Mouse (Mus musculus): ENCODE results near the gene Crim1.
A peak's percentile ranks its signal among the peaks of the same experiment; 100 is the strongest.

Crim1 gene

GRCm38 (mm10) chr17:78417381-78418281, 217.6 kb downstream of the Crim1 start, which contains the start of gene Fez2:
Gene Fez2 (minus strand): TSS chr17:78418152.
- peak; percentile 87 to 89 for DNase-seq (ENCODE audit: low spot score in 2 of 2)

GRCm38 (mm10) chr17:78419216-78419615, 219.2 kb downstream of the Crim1 start:
- DNase-seq (ENCODE audit: low spot score in 2 of 2) = no peak

GRCm38 (mm10) chr17:78425026-78425425, 225.0 kb downstream of the Crim1 start:
- DNase-seq (ENCODE audit: low spot score in 2 of 2) = no peak

Data from frontal cortex, postnatal 25 days (tissue).